Mouse (Mus musculus): ENCODE results near the gene Dleu7.

DNA sequence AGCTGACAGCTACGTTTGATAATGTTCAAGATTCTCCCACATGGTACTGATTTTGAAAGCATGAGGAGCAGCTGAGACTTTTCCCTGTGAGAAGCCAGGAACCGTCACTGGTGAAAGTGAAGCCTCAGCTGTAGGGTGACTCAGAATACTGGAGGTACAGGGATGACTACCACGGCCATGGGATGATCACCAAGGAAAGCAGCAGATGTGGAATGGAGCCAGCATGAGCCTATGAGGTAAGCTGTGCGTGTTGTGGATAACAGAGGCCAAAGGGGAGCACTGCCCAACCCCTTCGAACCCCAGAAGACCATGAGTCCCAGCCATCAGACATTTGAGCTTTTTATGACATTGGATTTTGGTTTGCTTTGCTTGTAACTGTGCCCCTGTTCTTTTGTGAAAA lies 36.8 kb downstream of the Dleu7 start:
- TF ChIP-seq CTCF (IDR thresholded peaks at IDR 0.05) (no peak), EP300 (IDR thresholded peaks at IDR 0.05) (no peak)

All from lung, postnatal 0 days (tissue).